Mouse (Mus musculus) midbrain, embryonic 10.5 days (tissue): ENCODE measurements around the gene Eif4enif1. TPM values are rescaled to one million over a fixed set of nuclear protein-coding genes. Genes with fewer than 3 reads are reported as not detected.

Experiments
- DNase-seq: peaks from one replicate; pipeline ENCODE4 v3.0.0-alpha.2; 2017; ENCODE audit warnings: low spot score
- H3K27ac ChIP-seq: fragments of 300-500 bp; sonication (generic); replicated peaks from 2 replicates; pipeline ENCODE4 v1.5.1; 2016; ENCODE audit warnings: mild to moderate bottlenecking
- H3K27me3 ChIP-seq: fragments of 300-500 bp; sonication (generic); 2 replicates; pipeline ENCODE4 v1.6.1; 2016; ENCODE audit warnings: low read depth, mild to moderate bottlenecking; ENCODE audit not compliant: poor library complexity, severe bottlenecking
- H3K36me3 ChIP-seq: fragments of 300-500 bp; sonication (generic); 2 replicates; pipeline ENCODE4 v1.6.1; 2016; ENCODE audit warnings: mild to moderate bottlenecking, moderate library complexity
- H3K4me1 ChIP-seq: fragments of 300-500 bp; sonication (generic); 2 replicates; pipeline ENCODE4 v1.6.1; 2016
- H3K4me3 ChIP-seq: fragments of 300-500 bp; sonication (generic); 2 replicates; pipeline ENCODE4 v1.5.1; 2016; ENCODE audit warnings: mild to moderate bottlenecking, moderate library complexity
- H3K9me3 ChIP-seq: fragments of 300-500 bp; sonication (generic); replicated peaks from 2 replicates; pipeline ENCODE4 v1.6.1; 2016; ENCODE audit warnings: mild to moderate bottlenecking
- WGBS: fragments of 180-500 bp; shearing (Covaris S2); methylation state at CpG from one replicate; pipeline ENCODE4 v1.1.7; 2016; 5-methylcytosine and 5-hydroxymethylcytosine counted together
- polyA plus RNA-seq: library from polyadenylated mRNA; unstranded; fragments of >200 nt; fragmentation: Nextera tagmentation; extraction: Ambion mirVana; gene quantifications from 2 replicates; pipeline ENCODE4 v1.2.1, GENCODE M21; 2016

Eif4enif1 gene
- polyA plus RNA-seq, 1 experiment from 2014 or later, result 57.7 TPM

DNA sequence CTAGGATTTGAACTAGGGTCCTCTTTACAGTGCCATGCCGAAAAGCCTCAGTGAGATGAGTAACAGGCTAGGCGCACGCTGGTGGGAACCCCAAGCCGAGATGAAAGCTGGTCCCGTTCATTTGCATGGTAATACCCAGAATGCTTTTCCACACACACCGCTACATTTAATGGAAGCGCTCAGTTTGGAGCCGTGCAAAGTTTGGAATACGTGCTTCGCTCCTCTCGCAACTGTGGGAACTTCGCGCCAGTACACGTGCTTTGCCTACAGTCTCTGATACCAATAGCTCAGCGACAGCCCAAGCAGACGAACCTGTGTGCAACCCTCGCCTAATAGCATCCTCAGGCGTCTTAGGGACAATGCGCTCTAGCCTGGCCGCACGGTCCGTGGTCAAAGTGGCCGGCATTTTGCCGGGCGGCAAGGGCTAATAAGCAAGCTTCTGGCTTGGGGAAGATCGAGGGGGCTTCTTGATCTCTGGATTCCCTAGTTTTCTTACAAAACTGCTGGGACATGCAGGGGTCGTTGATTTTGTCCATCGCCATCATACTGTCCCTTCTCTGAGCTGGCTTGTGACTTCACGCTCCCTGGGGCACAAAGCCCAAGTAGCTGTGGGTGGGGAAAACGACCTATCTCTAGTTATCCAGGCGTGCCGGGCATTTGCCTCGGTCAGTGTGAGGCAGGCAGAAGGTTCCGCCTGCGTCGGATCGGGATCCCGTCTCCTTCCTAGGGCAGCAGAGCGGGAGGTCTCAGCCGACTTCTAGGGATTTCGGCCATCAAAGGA, 86.5 kb downstream of the Eif4enif1 start, which contains the start of gene Patz1:
Patz1 (plus strand) TSS at position 354 of the 781 bp plus-strand sequence.
- under 1% methylated on average over 41 of the region's 41 CpGs for WGBS
- Histone ChIP-seq H3K4me1 (peaks cover 36% of the 10 kb centered on the region), H3K27me3 (no peaks in the 10 kb centered on the region), H3K36me3 (peaks cover 22% of the 10 kb centered on the region), H3K4me3 (peak within 1 kb of the TSS; percentile 95), H3K9me3 (no peaks in the 10 kb centered on the region; the same call in 1 of the 2 replicates), H3K27ac (peak within 1 kb of the TSS; percentile 100)
- DNase-seq, result peak; percentile 78

DNA sequence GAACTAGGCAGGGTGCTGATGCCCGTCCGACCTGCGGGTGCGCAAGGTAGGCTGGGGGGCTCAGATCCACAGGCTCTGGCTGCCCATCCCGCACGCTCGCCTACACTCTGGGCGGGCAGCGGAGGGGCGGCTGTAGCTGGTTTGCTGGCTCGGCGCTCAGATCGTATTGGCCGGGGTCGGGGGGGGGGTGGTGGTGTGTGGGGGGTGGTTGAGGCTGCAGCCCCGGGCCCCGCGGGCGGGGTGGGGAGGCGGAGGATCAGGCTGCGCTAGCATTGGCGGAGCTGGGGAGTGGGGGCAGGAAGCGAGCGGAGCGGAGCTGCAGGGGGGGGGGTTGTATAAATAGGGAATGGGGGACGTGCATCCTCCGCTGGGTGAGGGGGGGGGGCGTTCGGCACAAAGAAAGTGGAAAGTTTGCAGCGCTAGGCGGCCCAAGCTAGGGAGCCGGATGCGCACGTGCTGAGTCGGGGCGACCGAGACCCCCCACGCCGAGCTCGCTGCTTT, 87.2 kb downstream of the Eif4enif1 start:
- DNase-seq, result peak; percentile 95
- Histone ChIP-seq H3K27ac (peak overlapping the region; percentile 100), H3K4me3 (peak overlapping the region; percentile 95), H3K4me1 (peaks cover 43% of the 10 kb centered on the region), H3K9me3 (no peaks in the 10 kb centered on the region; the same call in 1 of the 2 replicates), H3K27me3 (no peaks in the 10 kb centered on the region), H3K36me3 (peaks cover 28% of the 10 kb centered on the region)
- WGBS, result 2% methylated on average over 29 of the region's 40 CpGs

DNA sequence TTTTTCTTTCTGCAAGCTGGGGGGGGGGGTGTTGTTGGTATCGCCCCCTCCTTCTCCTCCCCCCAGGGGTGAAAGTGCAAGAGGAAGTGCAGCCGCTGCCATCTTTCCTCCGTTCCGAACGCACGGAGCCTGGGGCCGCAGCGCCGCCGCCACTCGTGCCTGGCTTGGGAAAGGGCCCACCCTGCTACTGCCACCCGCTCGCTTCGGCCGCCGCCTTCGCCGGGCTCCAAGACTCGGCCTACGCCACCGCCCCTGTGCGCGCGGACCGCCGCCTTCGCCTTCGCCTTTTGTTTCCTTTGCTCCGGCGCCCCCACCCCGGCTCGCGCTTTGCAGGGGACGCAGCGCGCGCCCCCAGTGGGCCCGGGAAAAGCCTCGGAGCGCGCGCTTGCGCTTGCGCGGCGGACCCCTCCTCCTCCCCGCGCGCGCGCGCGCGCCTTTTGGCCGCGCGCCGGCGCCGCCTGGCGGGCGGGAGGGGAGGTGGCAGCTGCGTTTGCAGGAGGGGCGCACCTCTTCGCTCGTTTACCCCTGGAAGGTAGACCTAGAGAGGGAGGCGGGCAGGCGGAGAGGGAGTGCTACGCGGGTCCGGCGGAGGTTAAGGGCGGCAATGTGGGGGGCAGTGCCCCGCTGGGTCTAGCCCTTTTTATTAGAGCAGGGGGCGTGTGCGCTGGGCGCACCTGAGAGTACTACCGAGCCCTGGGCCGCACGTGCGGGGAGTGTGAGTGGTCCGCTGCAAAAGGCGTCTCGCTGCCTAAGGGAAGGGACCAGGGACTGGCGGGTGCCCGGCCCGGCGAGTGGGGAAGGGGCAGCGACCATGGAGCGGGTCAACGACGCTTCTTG, 87.8 kb downstream of the Eif4enif1 start:
- Histone ChIP-seq H3K27me3 (no peaks in the 10 kb centered on the region), H3K27ac (peak overlapping the region; percentile 100), H3K9me3 (no peaks in the 10 kb centered on the region; the same call in 1 of the 2 replicates), H3K4me1 (peaks cover 49% of the 10 kb centered on the region), H3K36me3 (peaks cover 35% of the 10 kb centered on the region), H3K4me3 (peak overlapping the region; percentile 95)
- WGBS, result under 1% methylated on average over 90 of the region's 92 CpGs
- peak; percentile 88 for DNase-seq

DNA sequence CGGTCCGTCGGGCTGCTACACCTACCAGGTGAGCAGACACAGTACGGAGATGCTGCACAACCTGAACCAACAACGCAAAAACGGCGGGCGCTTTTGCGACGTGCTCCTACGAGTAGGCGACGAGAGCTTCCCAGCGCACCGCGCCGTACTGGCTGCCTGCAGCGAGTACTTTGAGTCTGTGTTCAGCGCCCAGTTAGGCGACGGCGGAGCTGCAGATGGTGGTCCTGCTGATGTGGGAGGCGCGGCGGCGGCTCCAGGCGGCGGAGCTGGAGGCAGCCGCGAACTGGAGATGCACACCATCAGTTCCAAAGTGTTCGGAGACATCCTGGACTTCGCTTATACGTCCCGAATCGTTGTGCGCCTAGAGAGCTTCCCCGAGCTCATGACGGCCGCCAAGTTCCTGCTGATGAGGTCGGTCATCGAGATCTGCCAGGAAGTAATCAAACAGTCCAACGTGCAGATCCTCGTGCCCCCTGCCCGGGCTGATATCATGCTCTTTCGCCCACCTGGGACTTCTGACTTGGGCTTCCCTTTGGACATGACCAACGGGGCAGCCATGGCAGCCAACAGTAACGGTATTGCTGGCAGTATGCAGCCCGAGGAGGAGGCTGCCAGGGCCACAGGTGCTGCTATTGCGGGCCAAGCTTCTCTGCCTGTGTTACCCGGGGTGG, 88.6 kb downstream of the Eif4enif1 start:
- Histone ChIP-seq H3K4me3 (peak overlapping the region; percentile 95), H3K27me3 (no peaks in the 10 kb centered on the region), H3K27ac (peak overlapping the region; percentile 100), H3K36me3 (peaks cover 42% of the 10 kb centered on the region), H3K4me1 (peaks cover 57% of the 10 kb centered on the region), H3K9me3 (no peaks in the 10 kb centered on the region; the same call in 1 of the 2 replicates)
- peak; percentile 54 for DNase-seq
- 0% methylated on average over 50 of the region's 50 CpGs for WGBS

DNA sequence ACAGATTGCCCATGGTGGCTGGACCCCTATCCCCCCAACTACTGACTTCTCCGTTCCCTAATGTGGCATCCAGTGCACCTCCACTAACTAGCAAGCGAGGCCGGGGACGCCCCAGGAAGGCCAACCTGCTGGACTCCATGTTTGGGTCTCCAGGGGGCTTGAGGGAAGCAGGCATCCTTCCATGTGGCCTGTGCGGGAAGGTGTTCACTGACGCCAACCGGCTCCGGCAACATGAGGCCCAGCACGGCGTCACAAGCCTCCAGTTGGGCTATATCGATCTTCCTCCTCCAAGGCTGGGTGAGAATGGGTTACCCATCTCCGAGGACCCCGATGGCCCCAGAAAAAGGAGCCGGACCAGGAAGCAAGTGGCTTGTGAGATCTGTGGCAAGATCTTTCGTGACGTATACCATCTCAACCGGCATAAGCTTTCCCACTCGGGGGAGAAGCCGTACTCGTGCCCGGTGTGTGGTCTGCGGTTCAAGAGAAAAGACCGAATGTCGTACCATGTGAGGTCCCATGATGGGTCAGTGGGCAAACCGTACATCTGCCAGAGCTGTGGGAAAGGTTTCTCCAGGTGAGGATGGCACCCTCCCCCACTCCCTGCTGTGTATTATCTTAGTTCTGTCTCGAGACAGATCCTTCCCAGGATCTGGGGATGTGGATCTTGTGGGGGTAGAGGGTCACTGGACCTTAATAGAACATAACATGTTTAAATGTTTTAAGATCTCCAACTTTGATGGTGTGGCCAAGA, 89.3 kb downstream of the Eif4enif1 start:
- Histone ChIP-seq H3K27ac (peak overlapping the region; percentile 100), H3K4me1 (peaks cover 64% of the 10 kb centered on the region), H3K9me3 (no peaks in the 10 kb centered on the region; the same call in 1 of the 2 replicates), H3K27me3 (no peaks in the 10 kb centered on the region), H3K4me3 (peak overlapping the region; percentile 95), H3K36me3 (peaks cover 49% of the 10 kb centered on the region)
- whole genome bisulfite sequencing, result under 1% methylated on average over 26 of the region's 26 CpGs
- DNase-seq, result peak; percentile 55

DNA sequence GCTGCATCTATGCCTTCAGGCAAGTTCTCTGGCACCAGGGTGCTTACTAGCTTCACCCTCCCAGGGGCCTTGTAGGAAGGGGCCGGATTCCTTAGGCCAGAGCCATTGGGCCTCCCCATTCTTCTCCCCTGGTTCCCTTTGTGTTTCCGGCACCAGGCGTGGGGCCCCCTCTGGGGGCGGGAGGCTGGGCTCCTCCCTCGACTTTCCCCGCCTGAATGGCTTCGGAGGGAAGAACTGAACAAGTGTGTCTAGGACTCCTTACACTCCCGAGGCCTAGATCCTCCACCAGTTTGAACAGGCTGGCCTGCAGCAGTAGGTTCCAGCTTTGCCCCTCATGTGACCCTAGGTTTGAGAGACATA, 89.8 kb downstream of the Eif4enif1 start:
- Histone ChIP-seq H3K36me3 (peaks cover 55% of the 10 kb centered on the region), H3K9me3 (no peaks in the 10 kb centered on the region; the same call in 1 of the 2 replicates), H3K27me3 (no peaks in the 10 kb centered on the region), H3K27ac (peak overlapping the region; percentile 100), H3K4me1 (peaks cover 67% of the 10 kb centered on the region), H3K4me3 (peak overlapping the region; percentile 95)
- DNase-seq, result peak; percentile 90
- WGBS, result 0% methylated on average over 8 of the region's 8 CpGs

DNA sequence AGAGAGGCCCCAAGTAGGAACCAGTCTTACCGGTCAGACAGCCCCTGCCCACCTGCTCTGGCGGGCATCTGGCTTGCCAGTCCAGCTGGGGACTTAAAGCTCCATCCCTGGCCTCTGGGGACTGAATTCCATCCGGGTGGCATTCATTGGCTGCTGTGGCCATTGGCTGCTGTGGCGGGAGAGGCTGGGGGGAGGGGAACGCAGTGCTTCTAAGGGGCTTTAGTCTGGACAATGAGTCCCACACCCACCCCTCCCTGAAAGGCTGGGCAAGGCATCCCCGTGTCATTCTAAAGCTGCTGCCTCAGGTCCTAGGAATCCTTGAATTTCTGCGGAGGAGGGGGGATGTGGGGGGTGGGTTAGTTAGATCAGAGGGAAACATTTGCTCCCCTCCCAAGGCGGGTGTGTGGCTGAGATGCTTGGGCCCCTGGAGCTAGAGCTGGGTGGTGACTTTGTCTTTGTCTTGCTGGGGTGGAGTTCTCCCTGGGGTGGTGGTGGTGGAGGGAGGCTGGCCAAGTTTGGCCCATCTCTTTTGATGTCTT, 90.6 kb downstream of the Eif4enif1 start:
- H3K4me1 ChIP-seq, result peaks cover 65% of the 10 kb centered on the region
- peak; percentile 95 for DNase-seq
- WGBS, result 2% methylated on average over 8 of the region's 8 CpGs
- H3K27ac ChIP-seq, result peak overlapping the region; percentile 100
- H3K36me3 ChIP-seq, result peaks cover 62% of the 10 kb centered on the region
- no peaks in the 10 kb centered on the region; the same call in 1 of the 2 replicates for H3K9me3 ChIP-seq
- no peaks in the 10 kb centered on the region for H3K27me3 ChIP-seq
- peak overlapping the region; percentile 95 for H3K4me3 ChIP-seq

DNA sequence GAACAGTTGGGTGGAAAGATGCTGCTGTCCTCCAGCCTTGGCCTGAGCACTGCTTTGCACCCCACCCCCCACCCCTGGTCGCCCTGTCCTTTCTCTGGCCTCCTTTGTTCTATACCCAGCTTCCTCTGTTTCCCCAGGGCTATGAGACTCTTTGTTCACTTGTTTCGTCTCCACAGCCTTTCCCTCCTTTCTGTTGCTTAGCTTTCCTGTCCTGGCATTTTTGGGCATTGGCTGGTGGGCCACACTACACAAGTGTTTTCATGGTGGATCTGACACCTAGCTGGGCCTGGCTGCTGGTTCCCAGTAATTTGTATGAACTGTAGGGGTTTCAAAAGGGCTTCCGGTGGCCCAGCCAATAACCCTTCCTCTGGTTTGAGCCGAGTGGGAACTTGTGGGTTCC, 91.2 kb downstream of the Eif4enif1 start:
- Histone ChIP-seq H3K27me3 (no peaks in the 10 kb centered on the region), H3K9me3 (no peaks in the 10 kb centered on the region; the same call in 1 of the 2 replicates), H3K27ac (peak overlapping the region; percentile 100), H3K36me3 (peaks cover 68% of the 10 kb centered on the region), H3K4me3 (peak overlapping the region; percentile 95), H3K4me1 (peaks cover 59% of the 10 kb centered on the region)
- DNase-seq, result no peak
- WGBS, result 27% methylated on average over 4 of the region's 4 CpGs

Other genes with a start within 250 kb of the Eif4enif1 start
- 12.6 and 14.8 TPM in 2 replicates for gene Sfi1, start 8.9 kb upstream of the Eif4enif1 start, polyA plus RNA-seq
- 342 and 344 TPM in 2 replicates for gene Drg1, start 64.0 kb downstream of the Eif4enif1 start, polyA plus RNA-seq
- gene Patz1, start 86.5 kb downstream of the Eif4enif1 start, polyA plus RNA-seq, result 112 and 122 TPM in 2 replicates
- gene Pik3ip1, start 128.0 kb downstream of the Eif4enif1 start, polyA plus RNA-seq, result 7.4 and 13.0 TPM in 2 replicates
- gene Limk2, start 206.8 kb downstream of the Eif4enif1 start, polyA plus RNA-seq, result 50.7 and 68.9 TPM in 2 replicates
- gene Rnf185, start 250.0 kb downstream of the Eif4enif1 start, polyA plus RNA-seq, result 46.5 and 52.5 TPM in 2 replicates